Mouse (Mus musculus): Measurements from ENCODE around the gene Gm525. TPM values are rescaled to one million over a fixed set of nuclear protein-coding genes. Genes with fewer than 3 reads are reported as not detected.

Gm525 gene
- 1.3 TPM for polyA plus RNA-seq (2014; fragmentation: Illumina TruSeq; extraction: RNeasy Lipid Tissue Mini Kit (QIAGEN cat#74804); ENCODE audit: low read depth, low replicate concordance)

DNA sequence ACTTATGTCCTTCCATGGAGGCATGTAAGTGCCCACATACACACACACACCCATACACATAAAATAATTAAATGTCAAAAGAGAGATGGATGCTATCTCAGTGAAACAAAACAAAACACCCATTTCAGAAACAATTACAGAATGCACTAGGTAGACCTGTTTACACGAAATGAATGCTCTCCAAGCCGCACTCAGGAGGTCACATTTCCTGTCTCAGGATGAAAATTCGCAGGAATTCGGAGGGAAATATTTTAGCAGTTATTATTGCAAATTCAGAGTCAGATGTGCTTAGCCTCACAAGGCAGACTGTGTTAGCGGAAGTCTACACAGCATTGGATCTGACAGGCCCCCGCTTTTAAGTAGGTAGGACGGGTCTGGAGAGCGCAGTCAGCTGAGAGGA lies at the start of gene Gm525:
Gm525 (plus strand) TSS at position 301 of the 400 bp plus-strand sequence.

DNA sequence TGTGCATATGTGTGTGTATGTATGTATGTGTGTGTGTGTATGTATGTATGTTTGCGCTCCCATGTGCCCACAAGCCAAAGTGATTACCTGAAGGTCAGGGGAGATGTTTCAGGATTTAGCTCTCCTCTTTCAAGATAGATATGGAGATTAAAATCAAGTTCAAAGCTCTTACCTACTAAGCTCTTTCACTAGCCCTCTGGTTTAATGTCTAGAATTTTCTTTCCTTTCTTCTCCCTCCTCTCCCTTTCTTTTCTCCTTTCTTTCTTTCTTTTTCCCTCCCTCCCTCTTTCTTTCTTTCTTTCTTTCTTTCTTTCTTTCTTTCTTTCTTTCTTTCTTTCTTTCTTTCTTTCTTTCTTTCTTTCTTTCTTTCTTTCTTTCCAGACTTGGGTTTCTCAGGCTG lies 6.9 kb upstream of the Gm525 start, which contains the start of gene Dgke:
Dgke (minus strand) TSS at position 101 of the 400 bp plus-strand sequence.

Other genes with a start within 250 kb of the Gm525 start
- 47.2 TPM for gene Akap1, start 209.3 kb upstream of the Gm525 start, polyA plus RNA-seq (2014; fragmentation: Illumina TruSeq; extraction: RNeasy Lipid Tissue Mini Kit (QIAGEN cat#74804); ENCODE audit: low read depth, low replicate concordance)
- 37.8 TPM for gene Scpep1, start 118.4 kb upstream of the Gm525 start, polyA plus RNA-seq (2014; fragmentation: Illumina TruSeq; extraction: RNeasy Lipid Tissue Mini Kit (QIAGEN cat#74804); ENCODE audit: low read depth, low replicate concordance)
- gene Elobl, start 106.9 kb upstream of the Gm525 start, polyA plus RNA-seq (2014; fragmentation: Illumina TruSeq; extraction: RNeasy Lipid Tissue Mini Kit (QIAGEN cat#74804); ENCODE audit: low read depth, low replicate concordance): not detected
- gene Coil, start 103.6 kb upstream of the Gm525 start, polyA plus RNA-seq (2014; fragmentation: Illumina TruSeq; extraction: RNeasy Lipid Tissue Mini Kit (QIAGEN cat#74804); ENCODE audit: low read depth, low replicate concordance): 10.1 TPM
- gene Trim25, start 74.5 kb upstream of the Gm525 start, polyA plus RNA-seq (2014; fragmentation: Illumina TruSeq; extraction: RNeasy Lipid Tissue Mini Kit (QIAGEN cat#74804); ENCODE audit: low read depth, low replicate concordance): 19.5 TPM
- gene Dgke, start 7.0 kb upstream of the Gm525 start, polyA plus RNA-seq (2014; fragmentation: Illumina TruSeq; extraction: RNeasy Lipid Tissue Mini Kit (QIAGEN cat#74804); ENCODE audit: low read depth, low replicate concordance): 6.5 TPM
- gene Nog, start 228.5 kb downstream of the Gm525 start, polyA plus RNA-seq (2014; fragmentation: Illumina TruSeq; extraction: RNeasy Lipid Tissue Mini Kit (QIAGEN cat#74804); ENCODE audit: low read depth, low replicate concordance): 2.0 TPM